Mouse (Mus musculus) layer of hippocampus, postnatal 36 days (tissue): ENCODE data around the gene Ltbp2. TPM values are rescaled to one million over a fixed set of nuclear protein-coding genes. Genes with fewer than 3 reads are reported as not detected.

Experiments
- DNase-seq, 2 experiments: peaks; one replicate each; pipeline ENCODE4 v3.0.0; 2022
- total RNA-seq, 2 experiments: library from RNA; stranded (reverse); gene quantifications; 2 replicates each; pipeline ENCODE4 v1.2.3; 2021

The Ltbp2 gene
- total RNA-seq, 2 experiments from 2014 or later, result 0.40 to 0.55 TPM

- no peak for DNase-seq
Measured at GRCm38 (mm10) chr12:84835626-84836025, 40.7 kb downstream of the Ltbp2 start.

GRCm38 (mm10) chr12:84834773-84835172 lies 41.6 kb downstream of the Ltbp2 start:
- DNase-seq, result no peak

- DNase-seq, result no peak
Measured at GRCm38 (mm10) chr12:84831648-84832047, 44.7 kb downstream of the Ltbp2 start.

GRCm38 (mm10) chr12:84831141-84831540 lies 45.2 kb downstream of the Ltbp2 start:
- no peak for DNase-seq

- DNase-seq, result no peak
Measured at GRCm38 (mm10) chr12:84830438-84830837, 45.9 kb downstream of the Ltbp2 start.

GRCm38 (mm10) chr12:84829913-84830312 lies 46.4 kb downstream of the Ltbp2 start:
- no peak for DNase-seq

GRCm38 (mm10) chr12:84829109-84829724 lies 47.1 kb downstream of the Ltbp2 start:
- DNase-seq, result no peak

GRCm38 (mm10) chr12:84827384-84827933 lies 48.9 kb downstream of the Ltbp2 start:
- DNase-seq, result no peak

- no peak for DNase-seq
Measured at GRCm38 (mm10) chr12:84824203-84824602, 52.1 kb downstream of the Ltbp2 start.

- no peak for DNase-seq
Measured at GRCm38 (mm10) chr12:84823601-84824000, 52.7 kb downstream of the Ltbp2 start.

GRCm38 (mm10) chr12:84819236-84820168 lies 56.8 kb downstream of the Ltbp2 start:
- DNase-seq, result peak; percentile 34 to 36

GRCm38 (mm10) chr12:84818496-84818895 lies 57.8 kb downstream of the Ltbp2 start:
- DNase-seq, result no peak

GRCm38 (mm10) chr12:84814663-84815325 lies 61.5 kb downstream of the Ltbp2 start:
- DNase-seq, result no peak

GRCm38 (mm10) chr12:84813773-84814172 lies 62.6 kb downstream of the Ltbp2 start:
- DNase-seq, result no peak

GRCm38 (mm10) chr12:84812004-84812403 lies 64.3 kb downstream of the Ltbp2 start:
- DNase-seq, result no peak

GRCm38 (mm10) chr12:84811510-84811909 lies 64.8 kb downstream of the Ltbp2 start:
- no peak for DNase-seq

GRCm38 (mm10) chr12:84810810-84811209 lies 65.5 kb downstream of the Ltbp2 start:
- no peak for DNase-seq

GRCm38 (mm10) chr12:84809033-84809432 lies 67.3 kb downstream of the Ltbp2 start:
- no peak for DNase-seq

GRCm38 (mm10) chr12:84807351-84807750 lies 69.0 kb downstream of the Ltbp2 start:
- no peak for DNase-seq

GRCm38 (mm10) chr12:84806726-84807125 lies 69.6 kb downstream of the Ltbp2 start:
- DNase-seq, result no peak

- DNase-seq, result no peak
Measured at GRCm38 (mm10) chr12:84806010-84806409, 70.3 kb downstream of the Ltbp2 start.

- DNase-seq, result no peak
Measured at GRCm38 (mm10) chr12:84805228-84805842, 71.0 kb downstream of the Ltbp2 start.
